Mouse (Mus musculus) lung, adult 2 months (tissue): ENCODE data around the gene Phf7.

Experiments used
- CTCF ChIP-seq: fragments of 200-500 bp; IDR thresholded peaks from 2 replicates; pipeline ENCODE4 v1.5.1; 2011; ENCODE audit warnings: mild to moderate bottlenecking, low read length, control low read depth; ENCODE audit not compliant: insufficient read depth
- POLR2A ChIP-seq: fragments of 200-500 bp; IDR thresholded peaks from 2 replicates; pipeline ENCODE4 v1.6.1; 2011; ENCODE audit warnings: low read depth, mild to moderate bottlenecking, control low read depth, low read length, borderline replicate concordance; ENCODE audit errors: extremely low read depth

- TF ChIP-seq CTCF: no peak
- no peak for TF ChIP-seq POLR2A
These were observed 46.3 kb downstream of the Phf7 start for GRCm38 (mm10) chr14:31204844-31205243.
